Mouse (Mus musculus) CH12.LX (cell line): ENCODE results near the gene Olfr1204. TPM values are rescaled to one million over a fixed set of nuclear protein-coding genes. Genes with fewer than 3 reads are reported as not detected.

ENCODE experiments used
- DNase-seq: peaks from one replicate; pipeline ENCODE4 v3.0.0-alpha.2; 2013; ENCODE audit errors: extremely low read depth
- H3K27ac ChIP-seq: 2 replicates; pipeline ENCODE4 v1.5.1; 2012; ENCODE audit warnings: low read depth, mild to moderate bottlenecking, control low read depth, moderate library complexity; ENCODE audit not compliant: insufficient read depth
- H3K27me3 ChIP-seq: replicated peaks from 2 replicates; pipeline ENCODE3; 2012; ENCODE audit warnings: inconsistent platforms
- H3K36me3 ChIP-seq, 2 experiments: replicated peaks in 1 of 2; 2 replicates each; pipeline versions ENCODE3 to v1.6.1; 2012; ENCODE audit warnings: inconsistent platforms in 1 of 2, low read length in 1 of 2, mild to moderate bottlenecking in 1 of 2, mixed read lengths in 1 of 2, moderate library complexity in 1 of 2; ENCODE audit not compliant: control insufficient read depth in 1 of 2, insufficient read depth in 1 of 2
- H3K4me1 ChIP-seq, 2 experiments: 2 replicates each; pipeline ENCODE4 v1.6.1; 2012; ENCODE audit warnings: inconsistent platforms in 1 of 2, moderate library complexity in 1 of 2; ENCODE audit not compliant: insufficient read depth in 2 of 2, control insufficient read depth in 1 of 2
- H3K4me2 ChIP-seq: 2 replicates; pipeline ENCODE4 v1.6.1; 2012; ENCODE audit warnings: low read depth, mild to moderate bottlenecking, control low read depth; ENCODE audit not compliant: poor library complexity, insufficient read depth, severe bottlenecking
- H3K4me3 ChIP-seq, 3 experiments: fragments of 150-350 bp in 1 of 3; sonication (generic) in 1 of 3; replicated peaks in 1 of 3; 2 replicates each; pipeline versions ENCODE3 to v1.5.1; 2011 to 2012; ENCODE audit warnings: low read depth in 2 of 3, low read length in 2 of 3, mild to moderate bottlenecking in 2 of 3, moderate library complexity in 2 of 3, control low read depth in 1 of 3, improper control_type of control experiment in 1 of 3, inconsistent platforms in 1 of 3, mixed read lengths in 1 of 3; ENCODE audit not compliant: poor library complexity in 1 of 3
- H3K79me2 ChIP-seq: replicated peaks from 2 replicates; pipeline ENCODE4 v1.6.1; 2012; ENCODE audit warnings: mild to moderate bottlenecking, moderate library complexity; ENCODE audit not compliant: control insufficient read depth, poor library complexity, insufficient read depth, severe bottlenecking; ENCODE audit errors: extremely low read depth
- H3K9ac ChIP-seq: 2 replicates; pipeline ENCODE4 v1.6.1; 2012; ENCODE audit warnings: low read depth, mild to moderate bottlenecking, control low read depth, moderate library complexity; ENCODE audit not compliant: insufficient read depth
- H3K9me3 ChIP-seq: replicated peaks from 2 replicates; pipeline ENCODE3; 2012; ENCODE audit warnings: low read length, inconsistent platforms, mixed read lengths
- ZKSCAN1 ChIP-seq: IDR thresholded peaks from 2 replicates; pipeline ENCODE4 v1.6.1; 2012; ENCODE audit warnings: low read depth, inconsistent platforms, low read length, improper control_type of control experiment, borderline replicate concordance
- dilution Hi-C: fragments of 300-500 bp; cut with MboI; formaldehyde crosslinking; loops from 2 replicates; pipeline ENCODE4 v1.14.3; 2020; ENCODE audit warnings: low sequenced_read_pairs; ENCODE audit not compliant: extremely low pct_unique_long_range_greater_than_20kb, extremely low pct_ligation_motif_present
- in situ Hi-C: fragments of 300-500 bp; cut with MboI; formaldehyde crosslinking; loops from 3 replicates; pipeline ENCODE4 v1.14.3; 2019; ENCODE audit warnings: low sequenced_read_pairs, low pct_ligation_motif_present, low pct_unique_long_range_greater_than_20kb, mixed read lengths
- polyA plus RNA-seq: library from polyadenylated mRNA; unstranded; fragments of >175 nt; gene quantifications from 2 replicates; pipeline ENCODE4 v1.2.1, GENCODE M21; 2012; ENCODE audit warnings: low read depth; ENCODE audit not compliant: insufficient read length
- total RNA-seq, 2 experiments: library from RNA; depleted of rRNA; stranded (reverse); fragments of 300-350 nt in 1 of 2; fragments of >200 nt in 1 of 2; gene quantifications; 2 replicates each; pipeline ENCODE4 v1.2.3; 2012 to 2014

The Olfr1204 gene
- total and polyA plus RNA-seq, 3 experiments = not detected

- H3K9me3 ChIP-seq = peaks cover 11% of the 10 kb centered on the region
- no peak within 1 kb of the TSS for H3K9ac ChIP-seq
- in situ Hi-C loops (no loop called here), dilution Hi-C loops (no loop called here)
- DNase-seq = no peak
- H3K36me3 ChIP-seq = no peaks in the 10 kb centered on the region
- no peak within 1 kb of the TSS for H3K4me2 ChIP-seq
- no peaks in the 10 kb centered on the region for H3K79me2 ChIP-seq
- no peak within 1 kb of the TSS for H3K27ac ChIP-seq
- H3K4me1 ChIP-seq = no peaks in the 10 kb centered on the region
- TF ChIP-seq ZKSCAN1 = no peak
- no peaks in the 10 kb centered on the region for H3K27me3 ChIP-seq
- no peak within 1 kb of the TSS for H3K4me3 ChIP-seq
Measured at GRCm38 (mm10) chr2:88902211-88902610, 53.1 kb downstream of the Olfr1204 start, which contains the start of gene Olfr1208. Olfr1208 (minus strand) TSS chr2:88902311.

Other genes with a start within 250 kb of the Olfr1204 start
Only the 20 nearest of the 24 such genes appear.
- gene Olfr1193, start 173.7 kb upstream of the Olfr1204 start, total RNA-seq (2012; rRNA removed) = not detected in 2 replicates
- gene Olfr1193, start 173.7 kb upstream of the Olfr1204 start, total RNA-seq (2014; rRNA removed) = not detected in 2 replicates
- gene Olfr1193, start 173.7 kb upstream of the Olfr1204 start, polyA plus RNA-seq = not detected in 2 replicates
- gene Olfr1195, start 160.1 kb upstream of the Olfr1204 start, total RNA-seq (2012; rRNA removed) = not detected in 2 replicates
- gene Olfr1195, start 160.1 kb upstream of the Olfr1204 start, total RNA-seq (2014; rRNA removed) = not detected in 2 replicates
- not detected in 2 replicates for gene Olfr1195, start 160.1 kb upstream of the Olfr1204 start, polyA plus RNA-seq
- gene Olfr1196, start 144.7 kb upstream of the Olfr1204 start, total RNA-seq (2012; rRNA removed) = not detected in 2 replicates
- not detected in 2 replicates for gene Olfr1196, start 144.7 kb upstream of the Olfr1204 start, total RNA-seq (2014; rRNA removed)
- not detected in 2 replicates for gene Olfr1196, start 144.7 kb upstream of the Olfr1204 start, polyA plus RNA-seq
- not detected in 2 replicates for gene Olfr1197, start 116.9 kb upstream of the Olfr1204 start, total RNA-seq (2012; rRNA removed)
- not detected in 2 replicates for gene Olfr1197, start 116.9 kb upstream of the Olfr1204 start, total RNA-seq (2014; rRNA removed)
- gene Olfr1197, start 116.9 kb upstream of the Olfr1204 start, polyA plus RNA-seq = not detected in 2 replicates
- not detected in 2 replicates for gene Olfr1198, start 97.9 kb upstream of the Olfr1204 start, total RNA-seq (2012; rRNA removed)
- not detected in 2 replicates for gene Olfr1198, start 97.9 kb upstream of the Olfr1204 start, total RNA-seq (2014; rRNA removed)
- gene Olfr1198, start 97.9 kb upstream of the Olfr1204 start, polyA plus RNA-seq = not detected in 2 replicates
- not detected in 2 replicates for gene Olfr1199, start 88.8 kb upstream of the Olfr1204 start, total RNA-seq (2012; rRNA removed)
- gene Olfr1199, start 88.8 kb upstream of the Olfr1204 start, total RNA-seq (2014; rRNA removed) = not detected in 2 replicates
- gene Olfr1199, start 88.8 kb upstream of the Olfr1204 start, polyA plus RNA-seq = not detected in 2 replicates
- gene Olfr1200, start 78.8 kb upstream of the Olfr1204 start, total RNA-seq (2012; rRNA removed) = not detected in 2 replicates
- gene Olfr1200, start 78.8 kb upstream of the Olfr1204 start, total RNA-seq (2014; rRNA removed) = not detected in 2 replicates
- not detected in 2 replicates for gene Olfr1200, start 78.8 kb upstream of the Olfr1204 start, polyA plus RNA-seq
- not detected in 2 replicates for gene Olfr1201, start 56.3 kb upstream of the Olfr1204 start, total RNA-seq (2012; rRNA removed)
- gene Olfr1201, start 56.3 kb upstream of the Olfr1204 start, total RNA-seq (2014; rRNA removed) = not detected in 2 replicates
- not detected in 2 replicates for gene Olfr1201, start 56.3 kb upstream of the Olfr1204 start, polyA plus RNA-seq
- not detected in 2 replicates for gene Olfr1202, start 34.8 kb upstream of the Olfr1204 start, total RNA-seq (2012; rRNA removed)
- gene Olfr1202, start 34.8 kb upstream of the Olfr1204 start, total RNA-seq (2014; rRNA removed) = not detected in 2 replicates
- not detected in 2 replicates for gene Olfr1202, start 34.8 kb upstream of the Olfr1204 start, polyA plus RNA-seq
- not detected in 2 replicates for gene Olfr1205, start 19.6 kb upstream of the Olfr1204 start, total RNA-seq (2012; rRNA removed)
- not detected in 2 replicates for gene Olfr1205, start 19.6 kb upstream of the Olfr1204 start, total RNA-seq (2014; rRNA removed)
- gene Olfr1205, start 19.6 kb upstream of the Olfr1204 start, polyA plus RNA-seq = not detected in 2 replicates
- not detected in 2 replicates for gene Olfr1206, start 13.9 kb downstream of the Olfr1204 start, total RNA-seq (2012; rRNA removed)
- not detected in 2 replicates for gene Olfr1206, start 13.9 kb downstream of the Olfr1204 start, total RNA-seq (2014; rRNA removed)
- gene Olfr1206, start 13.9 kb downstream of the Olfr1204 start, polyA plus RNA-seq = not detected in 2 replicates
- not detected in 2 replicates for gene Olfr1208, start 53.0 kb downstream of the Olfr1204 start, total RNA-seq (2012; rRNA removed)
- not detected in 2 replicates for gene Olfr1208, start 53.0 kb downstream of the Olfr1204 start, total RNA-seq (2014; rRNA removed)
- not detected in 2 replicates for gene Olfr1208, start 53.0 kb downstream of the Olfr1204 start, polyA plus RNA-seq
- gene Olfr1209, start 65.9 kb downstream of the Olfr1204 start, total RNA-seq (2012; rRNA removed) = not detected in 2 replicates
- gene Olfr1209, start 65.9 kb downstream of the Olfr1204 start, total RNA-seq (2014; rRNA removed) = not detected in 2 replicates
- gene Olfr1209, start 65.9 kb downstream of the Olfr1204 start, polyA plus RNA-seq = not detected in 2 replicates
- gene Olfr1211, start 88.8 kb downstream of the Olfr1204 start, total RNA-seq (2012; rRNA removed) = not detected in 2 replicates
- not detected in 2 replicates for gene Olfr1211, start 88.8 kb downstream of the Olfr1204 start, total RNA-seq (2014; rRNA removed)
- gene Olfr1211, start 88.8 kb downstream of the Olfr1204 start, polyA plus RNA-seq = not detected in 2 replicates
- not detected in 2 replicates for gene Olfr1212, start 104.7 kb downstream of the Olfr1204 start, total RNA-seq (2012; rRNA removed)
- gene Olfr1212, start 104.7 kb downstream of the Olfr1204 start, total RNA-seq (2014; rRNA removed) = not detected in 2 replicates
- gene Olfr1212, start 104.7 kb downstream of the Olfr1204 start, polyA plus RNA-seq = not detected in 2 replicates
- not detected in 2 replicates for gene Gm13762, start 131.0 kb downstream of the Olfr1204 start, total RNA-seq (2012; rRNA removed)
- gene Gm13762, start 131.0 kb downstream of the Olfr1204 start, total RNA-seq (2014; rRNA removed) = not detected in 2 replicates
- not detected in 2 replicates for gene Gm13762, start 131.0 kb downstream of the Olfr1204 start, polyA plus RNA-seq
- not detected in 2 replicates for gene Olfr1214, start 143.4 kb downstream of the Olfr1204 start, total RNA-seq (2012; rRNA removed)
- not detected in 2 replicates for gene Olfr1214, start 143.4 kb downstream of the Olfr1204 start, total RNA-seq (2014; rRNA removed)
- not detected in 2 replicates for gene Olfr1214, start 143.4 kb downstream of the Olfr1204 start, polyA plus RNA-seq
- gene Olfr1215, start 157.7 kb downstream of the Olfr1204 start, total RNA-seq (2012; rRNA removed) = not detected in 2 replicates
- gene Olfr1215, start 157.7 kb downstream of the Olfr1204 start, total RNA-seq (2014; rRNA removed) = not detected in 2 replicates
- gene Olfr1215, start 157.7 kb downstream of the Olfr1204 start, polyA plus RNA-seq = not detected in 2 replicates
- not detected in 2 replicates for gene Olfr1216, start 169.0 kb downstream of the Olfr1204 start, total RNA-seq (2012; rRNA removed)
- gene Olfr1216, start 169.0 kb downstream of the Olfr1204 start, total RNA-seq (2014; rRNA removed) = not detected in 2 replicates
- not detected in 2 replicates for gene Olfr1216, start 169.0 kb downstream of the Olfr1204 start, polyA plus RNA-seq
- gene Olfr1217, start 182.8 kb downstream of the Olfr1204 start, total RNA-seq (2012; rRNA removed) = not detected in 2 replicates
- gene Olfr1217, start 182.8 kb downstream of the Olfr1204 start, total RNA-seq (2014; rRNA removed) = not detected in 2 replicates
- not detected in 2 replicates for gene Olfr1217, start 182.8 kb downstream of the Olfr1204 start, polyA plus RNA-seq